Mouse (Mus musculus): Measurements from ENCODE around the gene Prr29. TPM values are rescaled to one million over a fixed set of nuclear protein-coding genes. Genes with fewer than 3 reads are reported as not detected.
"Not testable (repeated sequence)": the region's sequence is repeated elsewhere in the genome, so short reads cannot be mapped to it uniquely, and the experiment has no call there.

Prr29 gene
- polyA plus RNA-seq, 1 experiment from 2014 or later = 0.60 TPM

- Histone ChIP-seq H3K4me2 (ENCODE audit: low read length) (no peak overlapping the region), H3K4me3 (ENCODE audit: low read depth, low read length) (no peak overlapping the region), H3K9me3 (ENCODE audit: control insufficient read depth, low read length) (no peaks in the 10 kb centered on the region), H3K36me3 (ENCODE audit: control insufficient read depth, insufficient read depth, low read length) (no peaks in the 10 kb centered on the region), H3K4me1 (replicated peaks; ENCODE audit: control insufficient read depth, insufficient read depth, low read length) (0 out of 2 replicates have a peak, but pooled peaks cover 3% of the 10 kb centered on the region), H3K9ac (ENCODE audit: low read length) (no peak overlapping the region), H3K27me3 (replicated peaks; ENCODE audit: control insufficient read depth, insufficient read depth, low read length) (no peaks in the 10 kb centered on the region), H3K27ac (ENCODE audit: low read depth) (no peak overlapping the region)
- 59% methylated on average over 6 of the region's 6 CpGs for WGBS
- DNase-seq (ENCODE audit: low spot score) = no peak
- ATAC-seq (replicated peaks; ENCODE audit: low FRiP score, low TSS enrichment, low read depth) = no peak
Observed at GRCm38 (mm10) chr11:106329128-106329527, 36.1 kb upstream of the Prr29 start.

- Histone ChIP-seq H3K9me3 (ENCODE audit: control insufficient read depth, low read length) (no peaks in the 10 kb centered on the region), H3K4me1 (replicated peaks; ENCODE audit: control insufficient read depth, insufficient read depth, low read length) (0 out of 2 replicates have a peak, but pooled peaks cover 3% of the 10 kb centered on the region), H3K27ac (ENCODE audit: low read depth) (no peak overlapping the region), H3K9ac (ENCODE audit: low read length) (no peak overlapping the region), H3K36me3 (ENCODE audit: control insufficient read depth, insufficient read depth, low read length) (no peaks in the 10 kb centered on the region), H3K4me2 (ENCODE audit: low read length) (no peak overlapping the region), H3K27me3 (replicated peaks; ENCODE audit: control insufficient read depth, insufficient read depth, low read length) (no peaks in the 10 kb centered on the region), H3K4me3 (ENCODE audit: low read depth, low read length) (no peak overlapping the region)
- 52% methylated on average over 7 of the region's 7 CpGs for WGBS
- no peak for DNase-seq (ENCODE audit: low spot score)
- no peak for ATAC-seq (replicated peaks; ENCODE audit: low FRiP score, low TSS enrichment, low read depth)
Observed at GRCm38 (mm10) chr11:106329682-106330081, 35.6 kb upstream of the Prr29 start.

GRCm38 (mm10) chr11:106332458-106332857 lies 32.8 kb upstream of the Prr29 start:
- 61% methylated on average over 4 of the region's 4 CpGs for WGBS
- Histone ChIP-seq H3K4me2 (ENCODE audit: low read length) (no peak overlapping the region), H3K9ac (ENCODE audit: low read length) (no peak overlapping the region), H3K36me3 (ENCODE audit: control insufficient read depth, insufficient read depth, low read length) (no peaks in the 10 kb centered on the region), H3K4me3 (ENCODE audit: low read depth, low read length) (no peak overlapping the region), H3K27me3 (replicated peaks; ENCODE audit: control insufficient read depth, insufficient read depth, low read length) (no peaks in the 10 kb centered on the region), H3K27ac (ENCODE audit: low read depth) (no peak overlapping the region), H3K4me1 (replicated peaks; ENCODE audit: control insufficient read depth, insufficient read depth, low read length) (no peaks in the 10 kb centered on the region), H3K9me3 (ENCODE audit: control insufficient read depth, low read length) (no peaks in the 10 kb centered on the region)
- no peak for DNase-seq (ENCODE audit: low spot score)
- no peak for ATAC-seq (replicated peaks; ENCODE audit: low FRiP score, low TSS enrichment, low read depth)

- WGBS = 9% methylated on average over 2 of the region's 2 CpGs
- Histone ChIP-seq H3K9me3 (ENCODE audit: control insufficient read depth, low read length) (no peaks in the 10 kb centered on the region), H3K36me3 (ENCODE audit: control insufficient read depth, insufficient read depth, low read length) (no peaks in the 10 kb centered on the region), H3K27me3 (replicated peaks; ENCODE audit: control insufficient read depth, insufficient read depth, low read length) (no peaks in the 10 kb centered on the region), H3K4me2 (ENCODE audit: low read length) (no peak overlapping the region), H3K27ac (ENCODE audit: low read depth) (no peak overlapping the region), H3K9ac (ENCODE audit: low read length) (no peak overlapping the region), H3K4me3 (ENCODE audit: low read depth, low read length) (no peak overlapping the region), H3K4me1 (replicated peaks; ENCODE audit: control insufficient read depth, insufficient read depth, low read length) (no peaks in the 10 kb centered on the region)
- ATAC-seq (replicated peaks; ENCODE audit: low FRiP score, low TSS enrichment, low read depth) = no peak
- DNase-seq (ENCODE audit: low spot score) = no peak
Observed at GRCm38 (mm10) chr11:106334066-106334465, 31.2 kb upstream of the Prr29 start.

GRCm38 (mm10) chr11:106338029-106338428 lies 27.2 kb upstream of the Prr29 start:
- 74% methylated on average over 5 of the region's 5 CpGs for WGBS
- no peaks in the 10 kb centered on the region for H3K36me3 ChIP-seq (ENCODE audit: control insufficient read depth, insufficient read depth, low read length)
- no peak overlapping the region for H3K27ac ChIP-seq (ENCODE audit: low read depth)
- no peak for ATAC-seq (replicated peaks; ENCODE audit: low FRiP score, low TSS enrichment, low read depth)
- no peak overlapping the region for H3K4me2 ChIP-seq (ENCODE audit: low read length)
- no peak overlapping the region for H3K9ac ChIP-seq (ENCODE audit: low read length)
- H3K4me1 ChIP-seq (replicated peaks; ENCODE audit: control insufficient read depth, insufficient read depth, low read length) = no peaks in the 10 kb centered on the region
- H3K4me3 ChIP-seq (ENCODE audit: low read depth, low read length) = no peak overlapping the region
- H3K27me3 ChIP-seq (replicated peaks; ENCODE audit: control insufficient read depth, insufficient read depth, low read length) = no peaks in the 10 kb centered on the region
- H3K9me3 ChIP-seq (ENCODE audit: control insufficient read depth, low read length) = no peaks in the 10 kb centered on the region
- DNase-seq (ENCODE audit: low spot score) = no peak

- Histone ChIP-seq H3K4me2 (ENCODE audit: low read length) (no peak overlapping the region), H3K9ac (ENCODE audit: low read length) (no peak overlapping the region), H3K27ac (ENCODE audit: low read depth) (no peak overlapping the region), H3K9me3 (ENCODE audit: control insufficient read depth, low read length) (no peaks in the 10 kb centered on the region), H3K4me3 (ENCODE audit: low read depth, low read length) (no peak overlapping the region), H3K27me3 (replicated peaks; ENCODE audit: control insufficient read depth, insufficient read depth, low read length) (no peaks in the 10 kb centered on the region), H3K4me1 (replicated peaks; ENCODE audit: control insufficient read depth, insufficient read depth, low read length) (no peaks in the 10 kb centered on the region), H3K36me3 (ENCODE audit: control insufficient read depth, insufficient read depth, low read length) (no peaks in the 10 kb centered on the region)
- DNase-seq (ENCODE audit: low spot score) = no peak
- no peak for ATAC-seq (replicated peaks; ENCODE audit: low FRiP score, low TSS enrichment, low read depth)
- WGBS = 76% methylated on average over 7 of the region's 7 CpGs
Observed at GRCm38 (mm10) chr11:106338870-106339269, 26.4 kb upstream of the Prr29 start.

GRCm38 (mm10) chr11:106339323-106339722 lies 25.9 kb upstream of the Prr29 start:
- not testable (repeated sequence) for ATAC-seq (replicated peaks; ENCODE audit: low FRiP score, low TSS enrichment, low read depth); H3K4me3 ChIP-seq (ENCODE audit: low read depth, low read length); H3K9me3 ChIP-seq (ENCODE audit: control insufficient read depth, low read length); H3K27ac ChIP-seq (ENCODE audit: low read depth); H3K36me3 ChIP-seq (ENCODE audit: control insufficient read depth, insufficient read depth, low read length); H3K27me3 ChIP-seq (replicated peaks; ENCODE audit: control insufficient read depth, insufficient read depth, low read length); H3K4me2 ChIP-seq (ENCODE audit: low read length); H3K9ac ChIP-seq (ENCODE audit: low read length); DNase-seq (ENCODE audit: low spot score); H3K4me1 ChIP-seq (replicated peaks; ENCODE audit: control insufficient read depth, insufficient read depth, low read length)
- WGBS = 80% methylated on average over 4 of the region's 4 CpGs

- H3K9me3 ChIP-seq (ENCODE audit: control insufficient read depth, low read length) = no peaks in the 10 kb centered on the region
- 79% methylated on average over 9 of the region's 9 CpGs for WGBS
- no peak for ATAC-seq (replicated peaks; ENCODE audit: low FRiP score, low TSS enrichment, low read depth)
Observed at GRCm38 (mm10) chr11:106340990-106341520, 24.2 kb upstream of the Prr29 start.

GRCm38 (mm10) chr11:106344910-106345309 lies 20.4 kb upstream of the Prr29 start:
- no peak overlapping the region for H3K4me3 ChIP-seq (ENCODE audit: low read depth, low read length)
- H3K27me3 ChIP-seq (replicated peaks; ENCODE audit: control insufficient read depth, insufficient read depth, low read length) = no peaks in the 10 kb centered on the region
- H3K4me2 ChIP-seq (ENCODE audit: low read length) = no peak overlapping the region
- no peak for DNase-seq (ENCODE audit: low spot score)
- no peak overlapping the region for H3K27ac ChIP-seq (ENCODE audit: low read depth)
- no peaks in the 10 kb centered on the region for H3K4me1 ChIP-seq (replicated peaks; ENCODE audit: control insufficient read depth, insufficient read depth, low read length)
- no peaks in the 10 kb centered on the region for H3K9me3 ChIP-seq (ENCODE audit: control insufficient read depth, low read length)
- 24% methylated on average over 6 of the region's 6 CpGs for WGBS
- no peaks in the 10 kb centered on the region for H3K36me3 ChIP-seq (ENCODE audit: control insufficient read depth, insufficient read depth, low read length)
- H3K9ac ChIP-seq (ENCODE audit: low read length) = no peak overlapping the region
- no peak; the same call in 1 of the 2 replicates for ATAC-seq (replicated peaks; ENCODE audit: low FRiP score, low TSS enrichment, low read depth)

More at GRCm38 (mm10) chr11:106340990-106341520, 24.2 kb upstream of the Prr29 start:
- Histone ChIP-seq H3K4me2 (ENCODE audit: low read length) (no peak overlapping the region), H3K9ac (ENCODE audit: low read length) (no peak overlapping the region), H3K4me1 (replicated peaks; ENCODE audit: control insufficient read depth, insufficient read depth, low read length) (no peaks in the 10 kb centered on the region), H3K27me3 (replicated peaks; ENCODE audit: control insufficient read depth, insufficient read depth, low read length) (no peaks in the 10 kb centered on the region), H3K4me3 (ENCODE audit: low read depth, low read length) (no peak overlapping the region), H3K36me3 (ENCODE audit: control insufficient read depth, insufficient read depth, low read length) (no peaks in the 10 kb centered on the region), H3K27ac (ENCODE audit: low read depth) (no peak overlapping the region)
- DNase-seq (ENCODE audit: low spot score) = no peak

All from intestine, embryonic 14.5 days (tissue).